Mouse (Mus musculus): ENCODE data around the gene Clmn. TPM values are rescaled to one million over a fixed set of nuclear protein-coding genes. Genes with fewer than 3 reads are reported as not detected.

Gene Clmn
- polyA plus RNA-seq, 1 experiment, result 11.7 TPM

DNA sequence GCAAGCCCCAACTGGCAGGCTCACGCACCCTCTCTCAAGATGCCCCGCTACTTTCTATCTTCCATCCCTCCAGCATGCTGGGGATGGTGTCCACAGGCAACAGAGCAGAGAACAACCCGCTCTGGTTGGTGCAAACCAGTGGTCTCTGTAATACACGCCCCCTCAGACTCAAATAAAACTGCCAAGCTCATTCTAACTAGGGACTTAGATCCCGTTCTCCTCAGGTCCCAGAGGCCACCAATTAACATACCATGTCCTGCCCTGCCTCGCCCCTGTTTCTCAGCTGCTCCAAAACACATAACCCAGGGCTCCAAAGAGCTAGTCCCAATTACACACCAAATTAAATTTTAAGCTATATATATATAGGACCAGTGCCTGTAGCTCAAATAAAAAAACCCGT, 50.6 kb downstream of the Clmn start:
- DNase-seq (ENCODE audit: low read depth), result no peak

DNA sequence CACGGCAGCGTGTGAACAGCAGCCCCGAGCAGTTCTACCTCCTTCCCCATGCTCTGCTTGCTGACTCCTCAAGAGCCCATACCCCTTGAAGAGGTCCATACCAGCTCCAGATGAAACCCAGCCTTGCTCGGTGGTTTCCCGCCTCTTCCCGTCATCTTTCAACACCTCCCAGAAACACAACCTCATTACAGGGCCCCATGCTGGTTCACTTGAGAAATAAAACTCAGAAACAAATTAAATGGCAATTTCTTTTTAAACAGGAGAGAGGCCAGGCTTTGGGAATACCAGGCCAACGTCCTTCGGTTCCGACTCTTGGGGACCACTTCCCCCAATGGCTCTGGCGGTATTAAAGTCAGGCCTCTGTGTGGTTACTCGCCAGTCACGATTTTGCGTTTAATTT, 51.1 kb downstream of the Clmn start:
- no peak for DNase-seq (ENCODE audit: low read depth)

DNA sequence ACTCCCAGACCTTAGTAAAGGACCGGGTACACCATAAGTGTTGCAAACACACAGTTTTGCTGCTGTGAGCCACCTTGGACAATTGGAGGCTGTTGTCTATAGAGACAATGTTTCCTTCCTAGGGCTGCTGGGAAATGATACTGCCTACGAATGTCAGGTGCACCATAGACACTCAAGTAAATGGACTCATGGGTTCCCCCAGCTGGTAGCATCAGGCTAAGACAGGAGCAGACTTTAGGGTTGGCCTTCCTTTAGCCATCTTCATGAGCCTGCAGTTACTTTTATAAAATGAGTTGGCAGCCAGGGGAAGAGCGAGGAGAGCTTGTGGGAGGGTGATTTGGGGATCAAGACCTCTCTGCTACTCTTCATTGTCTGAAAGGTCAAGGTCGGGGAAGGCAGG, 52.2 kb downstream of the Clmn start:
- no peak for DNase-seq (ENCODE audit: low read depth)

DNA sequence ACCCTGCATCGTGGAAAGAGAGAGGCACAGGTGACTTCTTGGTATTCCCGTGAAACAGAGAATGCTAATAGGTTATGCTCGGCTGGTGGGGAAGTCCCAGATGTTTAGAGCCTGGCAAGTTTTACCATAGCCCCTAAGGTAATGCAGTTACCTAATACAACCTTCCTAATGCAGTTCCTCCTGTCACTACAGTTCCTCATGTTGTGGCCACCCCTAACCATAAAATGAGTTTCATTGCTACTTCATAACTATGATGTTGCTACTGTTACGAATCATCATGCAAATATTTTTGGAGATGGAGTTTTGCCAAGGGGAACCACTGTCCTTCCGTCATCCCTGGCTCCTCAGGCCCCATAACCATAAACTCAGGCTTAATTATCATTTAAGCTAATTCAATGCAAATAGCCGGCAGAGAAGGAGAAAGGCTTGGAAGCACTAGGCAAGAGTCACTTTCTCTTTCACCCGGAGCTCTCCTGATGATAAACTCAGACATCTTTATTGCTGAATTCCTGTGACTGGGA, 53.9 kb downstream of the Clmn start:
- no peak for DNase-seq (ENCODE audit: low read depth)

DNA sequence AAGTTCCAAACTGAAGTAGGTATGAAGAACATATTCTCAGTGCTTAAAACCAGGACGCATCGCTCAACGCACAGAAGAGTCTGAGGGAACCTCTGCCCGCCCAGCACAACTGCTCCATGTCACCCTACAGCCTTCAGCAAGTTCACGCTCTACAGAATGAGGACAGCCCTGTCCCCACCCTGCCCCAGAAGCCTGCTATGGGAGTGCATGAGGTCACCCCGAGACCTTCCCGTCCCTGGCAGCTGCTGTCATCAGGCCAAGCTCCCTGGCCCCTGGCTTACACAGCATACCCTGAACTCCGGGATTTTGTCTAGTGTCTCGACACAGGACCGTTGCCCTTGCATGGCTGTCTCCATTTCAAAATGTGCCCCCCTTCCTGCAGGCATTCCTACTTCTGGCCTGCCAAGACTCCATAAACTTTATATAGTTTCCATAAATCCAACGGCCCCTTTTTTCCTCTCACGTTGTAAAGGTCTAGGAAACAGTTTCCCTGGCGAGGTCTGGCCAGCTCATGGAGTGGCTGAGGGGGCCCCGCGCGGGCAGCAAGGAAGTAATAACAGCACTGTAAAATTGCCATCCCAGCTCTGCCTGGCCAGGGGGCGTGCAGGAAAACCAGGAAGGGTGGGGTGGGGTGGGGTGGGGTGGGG, 56.3 kb downstream of the Clmn start:
- DNase-seq (ENCODE audit: low read depth), result no peak

DNA sequence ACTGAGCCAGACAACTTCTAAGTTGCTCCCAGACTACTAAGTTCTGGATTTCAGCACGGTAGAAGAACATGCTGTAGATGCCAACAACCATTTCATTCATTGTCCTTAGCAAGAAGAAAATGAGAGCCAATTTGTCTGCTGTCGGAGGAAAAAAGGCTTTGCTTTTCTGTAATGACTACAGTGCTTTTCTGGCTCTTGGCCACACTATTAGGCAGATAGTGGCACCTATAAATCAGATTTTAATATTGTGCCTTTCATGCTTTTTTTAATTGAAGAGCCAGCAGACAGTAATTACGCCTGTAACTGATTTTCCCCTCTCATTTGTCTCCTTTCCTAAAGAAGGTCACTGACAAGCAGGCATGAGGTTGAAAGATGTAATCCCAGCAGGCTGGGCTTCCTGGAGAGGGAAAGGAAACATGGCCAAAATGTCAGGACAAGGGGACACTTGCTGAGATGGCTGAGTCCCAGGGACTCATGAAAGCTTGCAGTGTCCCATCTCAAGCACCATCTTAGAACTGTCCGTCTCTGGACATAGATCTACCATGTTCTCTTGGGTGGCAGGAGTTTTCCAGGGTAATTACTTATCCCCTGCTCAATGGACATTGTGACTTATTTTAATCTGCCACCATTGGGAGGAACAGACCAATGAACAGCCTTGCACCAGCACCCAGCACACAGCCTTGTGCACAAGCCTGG, 58.0 kb downstream of the Clmn start:
- no peak for DNase-seq (ENCODE audit: low read depth)

DNA sequence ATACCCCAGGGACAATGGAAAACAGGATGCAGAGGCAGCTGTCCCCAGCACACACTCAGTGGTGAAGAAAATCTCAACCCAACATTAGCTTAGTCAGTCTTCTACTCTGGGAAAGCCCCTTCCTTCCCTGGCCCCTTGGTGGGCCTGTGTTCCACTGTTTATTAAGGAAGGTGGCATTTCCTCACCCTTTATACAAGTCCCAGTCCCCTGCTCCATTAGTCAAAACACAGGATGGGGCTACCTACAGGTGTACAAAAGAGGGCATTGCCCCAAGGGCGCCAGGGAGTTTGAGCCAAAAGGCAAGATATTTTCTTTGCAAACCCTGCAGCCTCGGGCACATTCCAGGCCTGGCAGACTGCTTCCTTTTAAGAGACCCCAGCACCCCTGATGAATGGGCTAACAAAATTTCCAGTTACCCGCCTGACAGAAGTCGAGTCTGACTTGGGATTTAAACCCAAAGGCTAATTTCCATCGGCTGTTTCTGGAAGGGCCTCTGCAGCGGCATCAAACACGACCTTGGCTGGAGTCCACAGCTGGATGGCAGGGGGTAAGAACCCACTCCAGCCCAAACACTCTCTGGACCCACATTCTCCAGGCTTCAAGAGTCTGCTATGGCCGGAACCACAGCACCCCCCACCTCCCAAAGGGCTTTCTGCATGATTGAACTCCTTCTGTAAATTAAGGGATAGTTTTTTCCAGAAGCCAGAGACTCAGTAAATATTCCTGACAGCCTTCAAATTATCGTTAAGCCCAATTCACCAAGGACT, 63.2 kb downstream of the Clmn start:
- DNase-seq (ENCODE audit: low read depth), result no peak

DNA sequence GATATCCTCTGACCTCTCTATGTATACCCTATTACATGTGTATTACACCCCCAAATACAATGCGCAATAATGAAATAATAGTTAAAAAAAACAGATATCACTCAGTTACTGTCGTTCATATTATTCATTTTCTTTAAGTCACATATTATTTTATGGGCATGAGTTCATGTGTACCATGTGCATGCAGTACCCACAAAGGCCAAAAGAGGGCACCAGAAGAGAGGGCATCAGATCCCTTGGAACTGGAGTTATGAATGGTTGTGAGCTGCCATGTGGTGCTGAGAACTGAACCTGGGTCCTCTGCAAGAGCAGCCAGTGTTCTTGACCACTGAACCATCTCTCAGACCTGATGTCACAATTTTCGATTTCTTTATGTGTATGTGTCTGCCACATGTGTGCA, 65.5 kb downstream of the Clmn start:
- DNase-seq (ENCODE audit: low read depth), result no peak

DNA sequence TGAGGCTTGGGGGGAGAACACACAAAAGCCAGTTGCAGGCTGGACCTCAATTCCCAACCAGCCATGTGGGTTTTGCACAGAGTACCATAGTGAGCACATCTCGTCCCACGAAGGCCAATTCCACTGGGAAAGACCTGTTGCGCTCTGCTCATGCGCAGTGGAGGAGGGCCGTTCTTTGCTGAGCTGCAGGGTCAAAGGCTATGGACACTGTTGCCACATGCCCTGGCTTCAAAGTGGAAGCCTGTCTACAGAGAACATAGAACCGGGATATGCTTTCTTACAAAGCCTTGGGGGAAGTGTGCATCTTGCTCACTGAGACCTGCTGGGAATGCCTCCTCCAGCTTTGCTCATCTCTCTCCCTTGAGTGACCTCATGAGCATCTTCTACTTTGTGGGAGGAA, 67.0 kb downstream of the Clmn start:
- no peak for DNase-seq (ENCODE audit: low read depth)

DNA sequence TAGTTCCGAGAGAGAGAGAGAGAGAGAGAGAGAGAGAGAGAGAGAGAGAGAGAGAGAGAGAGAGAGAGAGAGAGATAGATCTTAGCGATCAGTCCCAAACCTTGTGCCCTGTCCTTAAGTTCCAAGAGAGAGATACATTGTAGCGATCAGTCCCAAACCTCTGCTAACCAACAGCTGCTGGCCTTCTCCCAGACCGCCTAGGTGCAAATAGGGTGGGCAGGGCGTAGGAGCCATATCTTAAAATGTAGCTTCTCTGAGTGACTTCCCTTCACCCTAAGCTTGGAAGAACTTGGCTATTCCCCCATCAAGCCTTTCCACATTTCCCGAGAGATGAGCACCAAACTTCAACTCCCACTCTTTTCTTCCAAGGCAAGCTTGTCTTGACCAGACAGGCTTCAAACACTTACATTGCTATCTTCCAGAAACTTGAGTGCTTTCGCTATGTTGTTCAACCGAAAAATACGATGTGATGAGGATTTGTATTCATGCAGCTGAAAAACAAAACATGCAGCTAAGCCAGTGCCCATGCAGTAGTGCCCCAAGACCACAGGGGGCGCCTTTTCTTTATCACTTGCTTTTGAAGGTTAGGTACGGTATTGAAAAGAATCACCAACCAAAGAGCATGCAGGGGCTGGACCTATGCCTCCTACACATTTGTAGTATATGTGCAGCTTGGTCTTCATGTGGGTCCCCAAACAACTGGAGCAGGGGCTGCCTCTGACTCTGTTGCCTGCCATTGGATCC, 68.1 kb downstream of the Clmn start:
- DNase-seq (ENCODE audit: low read depth), result no peak

DNA sequence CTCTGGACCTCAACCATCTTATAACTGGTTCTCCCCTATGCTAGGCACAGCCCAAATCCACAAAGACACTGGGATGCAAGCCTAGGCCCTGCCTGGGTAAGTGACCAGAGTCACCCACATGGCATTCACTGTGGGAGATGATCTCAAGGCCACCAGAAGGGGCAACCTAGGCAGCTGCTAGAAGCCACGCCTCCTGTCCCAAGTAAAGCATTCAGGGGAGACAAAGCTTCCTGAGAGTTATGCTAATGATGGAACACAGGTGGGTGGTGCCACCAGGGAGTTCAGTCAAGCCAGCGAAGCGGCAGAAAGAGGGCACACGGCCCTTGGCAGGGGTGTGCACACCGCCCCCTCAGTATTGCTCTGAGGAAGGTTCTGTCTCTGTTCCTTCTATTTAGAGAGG, 69.9 kb downstream of the Clmn start:
- DNase-seq (ENCODE audit: low read depth), result no peak

DNA sequence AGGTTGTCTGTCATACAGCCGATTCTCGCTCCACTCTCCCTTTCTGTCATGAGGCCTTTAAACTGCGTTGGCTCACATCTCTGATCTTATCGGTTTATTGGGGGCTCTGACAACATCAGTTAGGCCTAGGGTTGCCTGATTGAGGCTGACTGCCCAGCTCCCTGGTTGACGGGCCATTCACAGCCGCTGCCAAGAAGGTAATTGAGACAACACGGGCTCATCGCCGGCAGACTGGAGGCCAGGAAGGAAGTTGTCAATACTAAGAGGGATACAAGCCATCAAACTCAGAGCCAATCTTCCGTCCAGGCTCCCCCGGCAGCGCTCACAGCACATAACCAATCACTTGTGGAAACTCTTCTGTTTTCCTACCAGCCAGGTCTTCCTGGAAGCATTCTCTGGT, 71.4 kb downstream of the Clmn start:
- no peak for DNase-seq (ENCODE audit: low read depth)

DNA sequence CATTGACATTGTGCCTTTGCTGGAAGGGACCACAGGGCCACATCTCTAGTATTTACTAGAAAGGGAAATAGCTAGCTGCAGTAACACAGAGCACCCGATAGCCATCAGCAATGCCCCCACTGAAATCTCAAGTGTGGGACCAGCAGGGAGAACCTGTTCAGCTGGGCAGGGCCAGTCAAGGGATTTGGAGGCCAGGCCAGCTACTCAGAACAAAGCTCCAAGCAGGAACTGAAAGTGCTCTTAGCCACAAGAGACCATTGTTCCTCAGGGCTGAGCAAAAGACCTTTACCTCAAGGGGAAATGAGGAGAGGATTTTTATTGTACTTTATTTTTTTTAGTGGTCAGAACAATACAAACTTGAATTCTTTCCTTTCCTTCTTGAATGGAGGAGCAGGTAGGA, 87.3 kb downstream of the Clmn start:
- no peak for DNase-seq (ENCODE audit: low read depth)

DNA sequence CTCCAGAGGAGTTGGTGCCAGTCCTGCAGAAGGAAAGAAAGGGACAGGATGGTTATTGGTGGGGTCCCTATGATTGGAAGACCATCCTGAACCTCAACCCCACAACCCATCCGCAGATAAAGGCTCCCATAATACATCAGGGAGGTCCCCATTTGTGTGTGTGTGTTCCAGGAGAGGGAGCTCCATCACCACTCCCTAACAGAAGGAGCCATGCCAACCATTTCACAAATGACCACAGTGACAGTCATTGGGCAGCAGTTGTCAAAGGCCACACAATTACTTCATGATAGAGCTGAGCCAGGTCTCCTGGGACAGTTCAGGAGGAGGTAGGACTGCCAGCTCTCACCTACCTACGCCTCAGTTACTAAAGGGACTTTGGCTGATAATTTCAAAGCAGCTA, 92.9 kb downstream of the Clmn start:
- DNase-seq (ENCODE audit: low read depth), result no peak

DNA sequence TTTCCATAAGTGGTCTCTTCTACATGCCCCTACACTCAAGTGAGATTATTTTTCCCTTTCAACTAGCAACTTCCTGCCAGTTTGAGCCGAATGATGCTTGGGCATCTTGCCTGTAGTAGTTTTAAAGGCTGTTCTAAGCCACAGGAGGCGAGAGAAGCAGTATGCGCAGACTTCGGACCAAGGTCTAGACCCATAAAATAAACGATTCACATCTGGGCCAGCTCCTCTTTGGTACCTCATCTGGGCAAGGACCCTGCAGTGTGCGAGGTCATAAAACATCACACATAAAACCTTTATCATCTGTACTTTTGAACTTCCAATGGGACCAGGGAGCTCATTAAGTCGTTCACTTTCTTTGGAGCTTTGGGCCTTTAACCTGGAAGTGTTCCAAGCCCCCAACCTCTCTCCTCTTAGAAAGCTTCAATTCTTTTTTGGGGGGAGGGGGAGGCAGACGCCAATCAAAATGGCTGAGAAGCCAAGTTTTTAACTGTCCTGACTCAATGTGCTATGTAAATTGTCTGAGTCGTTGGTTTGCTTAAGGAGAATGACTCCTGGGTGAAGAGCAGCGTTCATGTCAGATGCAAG, 95.6 kb downstream of the Clmn start:
- no peak for DNase-seq (ENCODE audit: low read depth)

DNA sequence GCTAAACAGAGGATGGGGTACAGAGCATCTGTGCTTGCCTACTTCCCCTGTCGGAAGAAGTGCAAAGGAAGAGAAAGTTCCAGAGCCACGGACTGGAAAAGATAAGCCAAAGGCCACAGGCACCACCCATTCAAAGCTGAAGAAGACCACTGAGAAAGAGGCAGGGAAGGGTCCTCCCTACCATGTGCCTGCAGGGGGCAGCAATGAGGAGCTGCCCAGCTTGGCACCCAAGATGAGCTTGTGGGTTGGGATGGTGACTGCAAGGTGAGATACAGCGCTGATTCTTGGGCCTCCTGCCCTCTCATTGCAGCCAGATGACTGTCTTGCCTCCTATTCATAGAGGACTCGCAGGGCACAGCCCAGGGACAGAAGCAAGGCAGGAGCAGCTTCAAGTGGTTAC, 97.7 kb downstream of the Clmn start:
- DNase-seq (ENCODE audit: low read depth), result no peak

DNA sequence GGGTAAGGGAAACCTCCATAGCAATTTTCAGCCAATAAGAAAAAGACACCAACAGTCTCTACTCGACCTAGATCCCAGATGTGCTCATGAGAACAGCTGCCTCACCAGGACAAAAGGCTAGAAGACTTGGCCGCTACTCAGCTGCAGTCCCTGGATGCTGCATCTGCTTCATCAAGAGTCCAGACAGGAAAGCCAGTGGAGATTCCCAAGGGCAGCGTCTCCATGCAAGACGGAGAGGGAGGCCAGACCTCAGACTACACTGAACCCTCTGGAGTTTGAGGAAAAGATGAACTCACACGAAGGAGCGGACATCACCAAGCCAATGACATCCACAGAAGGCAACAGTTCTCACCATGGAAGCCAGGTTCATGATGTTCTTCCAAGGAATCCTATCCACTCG, 99.1 kb downstream of the Clmn start:
- no peak for DNase-seq (ENCODE audit: low read depth)

DNA sequence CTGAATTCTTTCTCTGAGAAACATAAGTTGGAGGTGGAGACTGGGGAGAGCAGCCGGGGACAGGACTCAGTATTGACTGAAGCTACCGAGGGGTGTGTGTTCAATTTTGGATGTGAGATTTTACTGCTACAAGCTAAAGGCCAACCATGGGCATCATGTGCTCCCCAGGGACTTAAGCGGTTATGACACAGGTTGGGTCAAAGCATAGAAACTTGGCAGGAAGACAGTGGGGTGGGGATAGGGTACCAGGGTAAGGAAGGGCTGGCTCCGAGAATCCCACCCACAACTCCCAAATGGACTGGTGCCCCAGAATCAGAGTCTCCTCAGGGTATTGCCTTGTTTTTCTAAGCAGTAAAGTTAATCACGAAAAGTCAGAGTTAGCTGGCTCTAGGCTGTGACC, 99.8 kb downstream of the Clmn start:
- DNase-seq (ENCODE audit: low read depth), result no peak

DNA sequence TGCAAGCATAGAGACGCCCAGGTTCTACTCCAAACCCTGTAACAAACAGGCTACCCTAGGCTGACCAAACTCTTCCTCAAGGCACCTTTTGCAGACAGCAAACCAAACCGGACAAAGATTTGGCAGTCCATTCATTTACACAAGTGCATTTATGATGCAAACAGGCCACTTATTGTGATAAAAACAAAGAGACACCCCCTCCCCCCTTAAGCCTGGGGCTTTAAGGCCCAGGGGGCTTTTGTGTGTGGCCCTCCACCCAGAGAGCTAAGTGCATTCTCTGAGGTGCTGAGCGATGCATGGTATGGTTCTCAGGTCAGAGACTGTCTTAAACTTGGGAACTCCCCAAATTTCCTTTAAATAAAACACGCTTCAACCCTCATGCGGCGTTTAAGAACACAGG, 101.0 kb downstream of the Clmn start:
- DNase-seq (ENCODE audit: low read depth), result no peak

DNA sequence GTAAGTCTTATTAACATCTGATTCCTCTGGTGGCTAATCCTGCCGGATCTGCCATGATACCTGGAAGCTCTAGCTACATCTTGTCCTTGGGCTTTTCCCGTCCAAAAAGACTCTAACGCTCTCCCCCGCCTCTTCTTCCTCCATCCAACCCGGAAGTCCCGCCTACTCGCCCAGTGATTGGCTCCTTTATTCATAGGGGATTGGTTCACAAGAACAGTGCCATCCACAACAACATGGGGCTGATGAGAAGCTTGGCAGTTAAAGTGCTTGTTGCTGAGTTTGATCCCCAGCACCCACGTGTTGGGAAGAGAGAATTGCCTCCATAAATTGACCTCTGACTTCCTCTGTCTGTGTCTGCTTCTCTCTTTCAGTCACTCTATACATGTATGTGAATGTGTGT, 103.5 kb downstream of the Clmn start:
- no peak for DNase-seq (ENCODE audit: low read depth)

DNA sequence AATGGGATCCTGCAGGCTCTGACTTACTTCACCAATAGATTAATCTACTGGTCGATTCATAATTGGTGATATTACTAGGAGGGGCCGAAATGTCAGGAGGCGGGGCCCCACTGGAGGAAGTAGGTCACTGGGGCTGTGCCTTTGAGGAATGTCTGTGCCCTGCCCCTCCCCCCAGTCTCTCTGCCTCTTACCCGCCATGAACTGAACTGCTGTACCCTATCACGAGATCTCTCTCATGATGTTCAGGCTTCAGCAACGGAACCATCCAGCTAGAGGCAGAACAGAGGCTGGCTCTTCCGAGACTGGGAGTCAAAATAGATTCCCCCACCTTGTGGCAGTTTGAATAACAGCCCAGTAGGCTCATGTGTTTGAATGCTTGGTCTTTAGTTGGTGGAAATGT, 106.8 kb downstream of the Clmn start:
- DNase-seq (ENCODE audit: low read depth), result no peak

DNA sequence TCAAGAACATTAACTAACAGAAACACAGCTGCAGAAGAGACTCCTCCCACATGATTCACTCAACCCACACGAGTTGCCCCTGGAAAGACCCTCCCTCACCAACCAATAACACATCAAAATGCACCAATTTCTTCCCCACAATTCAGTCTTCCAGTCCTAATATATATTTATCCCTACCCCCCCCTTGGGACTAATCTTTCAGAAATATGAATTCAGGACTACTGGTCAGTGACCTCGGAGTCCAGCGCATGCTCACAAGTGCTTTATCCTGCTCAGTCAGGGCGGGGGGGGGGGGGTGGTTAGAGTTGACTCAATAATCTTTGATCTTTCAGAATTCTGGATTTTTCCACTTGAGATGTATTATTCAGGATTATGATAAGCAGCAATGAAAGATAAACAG, 111.2 kb downstream of the Clmn start:
- DNase-seq (ENCODE audit: low read depth), result no peak

All from gonadal fat pad, adult 2 months (tissue).